Mouse (Mus musculus) liver, embryonic 14.5 days (tissue): ENCODE data around the gene Hist1h1e. TPM values are rescaled to one million over a fixed set of nuclear protein-coding genes. Genes with fewer than 3 reads are reported as not detected.
A peak's percentile ranks its signal among the peaks of the same experiment; 100 is the strongest.

Experiments used
- ATAC-seq: fragments of 200-750 bp; cut with Nextera tagmentation; 2 replicates; pipeline ENCODE4 v1.8.0; 2017; ENCODE audit warnings: moderate number of reproducible peaks, mild to moderate bottlenecking, moderate library complexity; ENCODE audit not compliant: insufficient read depth
- DNase-seq, 3 experiments: peaks; one replicate each; pipeline ENCODE4 v3.0.0-alpha.2; 2012 to 2013; ENCODE audit warnings: low read depth in 3 of 3, low spot score in 3 of 3
- H3K27ac ChIP-seq: fragments of 300-500 bp; sonication (generic); 2 replicates; pipeline ENCODE4 v1.5.1; 2014; ENCODE audit warnings: moderate library complexity, mild to moderate bottlenecking, control low read depth, inconsistent platforms
- H3K27me3 ChIP-seq: fragments of 300-500 bp; sonication (generic); 2 replicates; pipeline ENCODE4 v1.6.1; 2014; ENCODE audit warnings: mild to moderate bottlenecking, low read length, moderate library complexity; ENCODE audit not compliant: control insufficient read depth, insufficient read depth
- H3K36me3 ChIP-seq: fragments of 300-500 bp; sonication (generic); replicated peaks from 2 replicates; pipeline ENCODE4 v1.6.1; 2014; ENCODE audit warnings: low read depth; ENCODE audit not compliant: control insufficient read depth, insufficient read depth
- H3K4me1 ChIP-seq, 2 experiments: fragments of 200-500 bp in 1 of 2; fragments of 300-500 bp in 1 of 2; sonication (generic) in 1 of 2; replicated peaks; 2 replicates each; pipeline ENCODE4 v1.6.1; 2012 to 2014; ENCODE audit warnings: antibody characterized with exemption in 1 of 2, inconsistent platforms in 1 of 2, low read length in 1 of 2; ENCODE audit not compliant: control insufficient read depth in 2 of 2, insufficient read depth in 2 of 2
- H3K4me2 ChIP-seq: fragments of 300-500 bp; sonication (generic); 2 replicates; pipeline ENCODE4 v1.6.1; 2014; ENCODE audit warnings: low read depth, mild to moderate bottlenecking, control low read depth, moderate library complexity
- H3K4me3 ChIP-seq, 2 experiments: fragments of 200-500 bp in 1 of 2; fragments of 300-500 bp in 1 of 2; sonication (generic) in 1 of 2; 2 replicates each; pipeline ENCODE4 v1.5.1; 2012 to 2014; ENCODE audit warnings: low read depth in 2 of 2, low read length in 2 of 2, mild to moderate bottlenecking in 2 of 2, control low read depth in 1 of 2, inconsistent platforms in 1 of 2, moderate library complexity in 1 of 2; ENCODE audit not compliant: insufficient read depth in 1 of 2
- H3K9ac ChIP-seq: fragments of 300-500 bp; sonication (generic); replicated peaks from 2 replicates; pipeline ENCODE4 v1.6.1; 2014; ENCODE audit warnings: mild to moderate bottlenecking, control low read depth, moderate library complexity
- H3K9me3 ChIP-seq: fragments of 300-500 bp; sonication (generic); 2 replicates; pipeline ENCODE4 v1.6.1; 2016; ENCODE audit warnings: low read length, mixed read lengths; ENCODE audit not compliant: control insufficient read depth
- CTCF ChIP-seq: IDR thresholded peaks from 2 replicates; pipeline ENCODE4 v1.5.1; 2016; ENCODE audit warnings: antibody characterized with exemption, low read depth, control low read depth
- EP300 ChIP-seq: IDR thresholded peaks from 2 replicates; pipeline ENCODE4 v1.6.1; 2016; ENCODE audit warnings: antibody characterized with exemption, low read depth
- WGBS: fragments of 180-500 bp; shearing (Covaris S2); extraction: QIAGEN DNeasy Blood & Tissue Kit; methylation state at CpG from one replicate; pipeline ENCODE4 v1.1.7; 2014; ENCODE audit not compliant: insufficient replicate concordance; 5-methylcytosine and 5-hydroxymethylcytosine counted together
- polyA plus RNA-seq, 2 experiments: library from polyadenylated mRNA; depleted of rRNA in 1 of 2; stranded (reverse) in 1 of 2; unstranded in 1 of 2; fragments of >200 nt; fragmentation: Nextera tagmentation in 1 of 2; extraction: Ambion mirVana in 1 of 2; gene quantifications; 2 replicates each; pipeline versions ENCODE4 v1.2.1 to v1.2.3; 2012 to 2014

Hist1h1e gene
- polyA plus RNA-seq, 2 experiments, result 8.0 to 23.1 TPM

GRCm38 (mm10) chr13:23610393-23610792 is 12.0 kb downstream of the Hist1h1e start:
- Histone ChIP-seq H3K27me3 (no peaks in the 10 kb centered on the region), H3K4me2 (no peak overlapping the region), H3K9ac (no peak overlapping the region), H3K4me1 (peaks cover 21% of the 10 kb centered on the region in 2 experiments), H3K9me3 (no peaks in the 10 kb centered on the region), H3K4me3 (no peak overlapping the region), H3K36me3 (no peaks in the 10 kb centered on the region), H3K27ac (peak overlapping the region; percentile 94)
- ATAC-seq (no peak), DNase-seq (no peak)
- WGBS, result 47% methylated on average over 2 of the region's 2 CpGs
- no peak for TF ChIP-seq EP300
- no peak for TF ChIP-seq CTCF

GRCm38 (mm10) chr13:23609844-23610243 is 12.5 kb downstream of the Hist1h1e start:
- peak overlapping the region; percentile 67 for H3K9ac ChIP-seq
- no peak for DNase-seq
- ATAC-seq, result 0 out of 2 replicates have a peak, but pooled peaks have one; percentile 2
- no peaks in the 10 kb centered on the region for H3K36me3 ChIP-seq
- H3K4me2 ChIP-seq, result peak overlapping the region; percentile 50
- H3K27me3 ChIP-seq, result no peaks in the 10 kb centered on the region
- H3K9me3 ChIP-seq, result no peaks in the 10 kb centered on the region
- peaks cover 21 to 22% of the 10 kb centered on the region in 2 experiments for H3K4me1 ChIP-seq
- TF ChIP-seq EP300 (no peak), CTCF (peak; percentile 42)
- peak overlapping the region; percentile 94 for H3K27ac ChIP-seq
- no peak overlapping the region for H3K4me3 ChIP-seq

- peak overlapping the region; percentile 50 for H3K4me2 ChIP-seq
Observed at GRCm38 (mm10) chr13:23609209-23609608, 13.1 kb downstream of the Hist1h1e start.

GRCm38 (mm10) chr13:23605052-23605451 is 17.3 kb downstream of the Hist1h1e start:
- WGBS, result 79% methylated on average over 3 of the region's 3 CpGs
- Histone ChIP-seq H3K4me2 (no peak overlapping the region), H3K27me3 (no peaks in the 10 kb centered on the region), H3K9ac (no peak overlapping the region; the same call in 1 of the 2 replicates), H3K4me3 (no peak overlapping the region), H3K9me3 (no peaks in the 10 kb centered on the region), H3K27ac (no peak overlapping the region), H3K36me3 (no peaks in the 10 kb centered on the region), H3K4me1 (peaks cover 18 to 23% of the 10 kb centered on the region in 2 experiments)
- DNase-seq (no peak), ATAC-seq (no peak)
- no peak for TF ChIP-seq EP300
- TF ChIP-seq CTCF, result no peak

More at GRCm38 (mm10) chr13:23609209-23609608, 13.1 kb downstream of the Hist1h1e start:
- H3K27me3 ChIP-seq, result no peaks in the 10 kb centered on the region
- 16% methylated on average over 4 of the region's 4 CpGs for WGBS
- ATAC-seq (peak; percentile 88), DNase-seq (peak in 1 of 3 experiments; percentile 63)
- H3K27ac ChIP-seq, result peak overlapping the region; percentile 94
- no peaks in the 10 kb centered on the region for H3K36me3 ChIP-seq
- TF ChIP-seq EP300 (peak; percentile 63), CTCF (no peak)
- peaks cover 21 to 22% of the 10 kb centered on the region in 2 experiments for H3K4me1 ChIP-seq
- H3K4me3 ChIP-seq, result 0 out of 4 replicates have a peak overlapping the region, but pooled peaks of 1 of the 2 experiments have one; percentile 24
- no peaks in the 10 kb centered on the region for H3K9me3 ChIP-seq
- H3K9ac ChIP-seq, result peak overlapping the region; percentile 67

- TF ChIP-seq CTCF (no peak), EP300 (no peak)
- no peak overlapping the region for H3K27ac ChIP-seq
- H3K4me2 ChIP-seq, result no peak overlapping the region
- H3K9ac ChIP-seq, result no peak overlapping the region
- WGBS, result 85% methylated on average over 3 of the region's 3 CpGs
- H3K36me3 ChIP-seq, result no peaks in the 10 kb centered on the region
- no peak for ATAC-seq
- H3K27me3 ChIP-seq, result no peaks in the 10 kb centered on the region
- H3K4me1 ChIP-seq, result peaks cover 12 to 17% of the 10 kb centered on the region in 2 experiments
- no peaks in the 10 kb centered on the region for H3K9me3 ChIP-seq
- DNase-seq, result no peak
- H3K4me3 ChIP-seq, result no peak overlapping the region
Observed at GRCm38 (mm10) chr13:23604452-23604851, 17.9 kb downstream of the Hist1h1e start.
